Mouse (Mus musculus): ENCODE measurements at regions not wholly inside any gene's neighbourhood (a gene's known extent, or its start where the extent isn't known, plus 50 kb on each side); places are given as distances from the start of the nearest gene placed in this dataset.

GRCm38 (mm10) chr15:36427334-36427733, 580.2 kb downstream of the Zfp706 start:
- no peak overlapping the region for H3K4me3 ChIP-seq

GRCm38 (mm10) chr15:36425902-36426301, 581.7 kb downstream of the Zfp706 start:
- no peaks in the 10 kb centered on the region for H3K27me3 ChIP-seq (replicated peaks; ENCODE audit: low read depth, poor library complexity, severe bottlenecking)
- no peak overlapping the region for H3K27ac ChIP-seq (replicated peaks)
- no peak overlapping the region for H3K4me3 ChIP-seq
- DNase-seq (ENCODE audit: low spot score): no peak
- H3K36me3 ChIP-seq (replicated peaks): no peaks in the 10 kb centered on the region
- H3K4me1 ChIP-seq: peaks cover 24% of the 10 kb centered on the region
- WGBS: 83% methylated on average over 8 of the region's 8 CpGs
- no peaks in the 10 kb centered on the region for H3K9me3 ChIP-seq

More at GRCm38 (mm10) chr15:36427334-36427733, 580.2 kb downstream of the Zfp706 start:
- H3K9me3 ChIP-seq: no peaks in the 10 kb centered on the region
- WGBS: 63% methylated on average over 4 of the region's 4 CpGs
- no peaks in the 10 kb centered on the region for H3K27me3 ChIP-seq (replicated peaks; ENCODE audit: low read depth, poor library complexity, severe bottlenecking)
- no peaks in the 10 kb centered on the region for H3K36me3 ChIP-seq (replicated peaks)
- H3K27ac ChIP-seq (replicated peaks): 0 out of 2 replicates have a peak overlapping the region, but pooled peaks have one; percentile 30
- no peak for DNase-seq (ENCODE audit: low spot score)
- H3K4me1 ChIP-seq: peaks cover 24% of the 10 kb centered on the region

GRCm38 (mm10) chr15:36424047-36424446, 583.5 kb downstream of the Zfp706 start:
- Histone ChIP-seq H3K4me3 (no peak overlapping the region), H3K4me1 (peaks cover 24% of the 10 kb centered on the region), H3K27me3 (replicated peaks; ENCODE audit: low read depth, poor library complexity, severe bottlenecking) (no peaks in the 10 kb centered on the region), H3K9me3 (no peaks in the 10 kb centered on the region), H3K27ac (replicated peaks) (no peak overlapping the region), H3K36me3 (replicated peaks) (no peaks in the 10 kb centered on the region)
- DNase-seq (ENCODE audit: low spot score): no peak
- WGBS: 85% methylated on average over 8 of the region's 8 CpGs

GRCm38 (mm10) chr15:36422781-36423180, 584.8 kb downstream of the Zfp706 start:
- 61% methylated on average over 3 of the region's 3 CpGs for WGBS
- no peak for DNase-seq (ENCODE audit: low spot score)
- no peaks in the 10 kb centered on the region for H3K27me3 ChIP-seq (replicated peaks; ENCODE audit: low read depth, poor library complexity, severe bottlenecking)
- H3K9me3 ChIP-seq: no peaks in the 10 kb centered on the region
- no peak overlapping the region for H3K27ac ChIP-seq (replicated peaks)
- peaks cover 24% of the 10 kb centered on the region for H3K4me1 ChIP-seq
- H3K36me3 ChIP-seq (replicated peaks): no peaks in the 10 kb centered on the region
- no peak overlapping the region for H3K4me3 ChIP-seq

GRCm38 (mm10) chr15:36419943-36420480, 587.6 kb downstream of the Zfp706 start:
- H3K36me3 ChIP-seq (replicated peaks): no peaks in the 10 kb centered on the region
- 86% methylated on average over 7 of the region's 7 CpGs for WGBS
- no peaks in the 10 kb centered on the region for H3K27me3 ChIP-seq (replicated peaks; ENCODE audit: low read depth, poor library complexity, severe bottlenecking)
- H3K4me3 ChIP-seq: no peak overlapping the region
- peaks cover 12% of the 10 kb centered on the region; the same call in 1 of the 2 replicates for H3K4me1 ChIP-seq
- H3K27ac ChIP-seq (replicated peaks): no peak overlapping the region
- DNase-seq (ENCODE audit: low spot score): no peak
- no peaks in the 10 kb centered on the region for H3K9me3 ChIP-seq

GRCm38 (mm10) chr15:36417426-36417825, 590.1 kb downstream of the Zfp706 start:
- H3K27me3 ChIP-seq (replicated peaks; ENCODE audit: low read depth, poor library complexity, severe bottlenecking): no peaks in the 10 kb centered on the region
- no peak overlapping the region for H3K27ac ChIP-seq (replicated peaks)
- WGBS: 68% methylated on average over 3 of the region's 3 CpGs
- no peaks in the 10 kb centered on the region for H3K9me3 ChIP-seq
- no peak for DNase-seq (ENCODE audit: low spot score)
- H3K4me3 ChIP-seq: no peak overlapping the region
- peaks cover 5% of the 10 kb centered on the region; the same call in 1 of the 2 replicates for H3K4me1 ChIP-seq
- H3K36me3 ChIP-seq (replicated peaks): no peaks in the 10 kb centered on the region

GRCm38 (mm10) chr15:36415552-36416249, 591.9 kb downstream of the Zfp706 start:
- Histone ChIP-seq H3K4me1 (peaks cover 3% of the 10 kb centered on the region; the same call in 1 of the 2 replicates), H3K27ac (replicated peaks) (no peak overlapping the region), H3K27me3 (replicated peaks; ENCODE audit: low read depth, poor library complexity, severe bottlenecking) (no peaks in the 10 kb centered on the region), H3K9me3 (no peaks in the 10 kb centered on the region), H3K36me3 (replicated peaks) (no peaks in the 10 kb centered on the region), H3K4me3 (no peak overlapping the region)
- whole genome bisulfite sequencing: 81% methylated on average over 5 of the region's 5 CpGs
- DNase-seq (ENCODE audit: low spot score): no peak

- H3K4me3 ChIP-seq: no peak overlapping the region
- H3K4me1 ChIP-seq: no peaks in the 10 kb centered on the region
- no peaks in the 10 kb centered on the region for H3K9me3 ChIP-seq
- WGBS: 95% methylated on average over 3 of the region's 3 CpGs
- no peaks in the 10 kb centered on the region for H3K36me3 ChIP-seq (replicated peaks)
- DNase-seq (ENCODE audit: low spot score): no peak
- no peak overlapping the region for H3K27ac ChIP-seq (replicated peaks)
- no peaks in the 10 kb centered on the region for H3K27me3 ChIP-seq (replicated peaks; ENCODE audit: low read depth, poor library complexity, severe bottlenecking)
Observed at GRCm38 (mm10) chr15:36412016-36412415, 595.6 kb downstream of the Zfp706 start.

- no peaks in the 10 kb centered on the region for H3K9me3 ChIP-seq
- H3K27ac ChIP-seq (replicated peaks): no peak overlapping the region
- H3K4me1 ChIP-seq: no peaks in the 10 kb centered on the region
- no peaks in the 10 kb centered on the region for H3K36me3 ChIP-seq (replicated peaks)
- no peak overlapping the region for H3K4me3 ChIP-seq
- WGBS: 69% methylated on average over 3 of the region's 3 CpGs
- no peak for DNase-seq (ENCODE audit: low spot score)
- H3K27me3 ChIP-seq (replicated peaks; ENCODE audit: low read depth, poor library complexity, severe bottlenecking): no peaks in the 10 kb centered on the region
Observed at GRCm38 (mm10) chr15:36405446-36405845, 602.1 kb downstream of the Zfp706 start.

- H3K4me3 ChIP-seq: no peak overlapping the region
- H3K36me3 ChIP-seq (replicated peaks): no peaks in the 10 kb centered on the region
- 88% methylated on average over 6 of the region's 6 CpGs for WGBS
- no peak for DNase-seq (ENCODE audit: low spot score)
- H3K27me3 ChIP-seq (replicated peaks; ENCODE audit: low read depth, poor library complexity, severe bottlenecking): no peaks in the 10 kb centered on the region
- no peaks in the 10 kb centered on the region for H3K9me3 ChIP-seq
- H3K27ac ChIP-seq (replicated peaks): no peak overlapping the region
- peaks cover 9% of the 10 kb centered on the region for H3K4me1 ChIP-seq
Observed at GRCm38 (mm10) chr15:36403336-36404119, 604.0 kb downstream of the Zfp706 start.

GRCm38 (mm10) chr15:36402051-36402450, 605.5 kb downstream of the Zfp706 start:
- no peaks in the 10 kb centered on the region for H3K36me3 ChIP-seq (replicated peaks)
- no peaks in the 10 kb centered on the region for H3K27me3 ChIP-seq (replicated peaks; ENCODE audit: low read depth, poor library complexity, severe bottlenecking)
- no peak overlapping the region for H3K4me3 ChIP-seq
- no peak for DNase-seq (ENCODE audit: low spot score)
- WGBS: 88% methylated on average over 1 of the region's 1 CpGs
- H3K27ac ChIP-seq (replicated peaks): no peak overlapping the region
- no peaks in the 10 kb centered on the region for H3K9me3 ChIP-seq
- H3K4me1 ChIP-seq: peaks cover 13% of the 10 kb centered on the region

GRCm38 (mm10) chr15:36400311-36400840, 607.2 kb downstream of the Zfp706 start:
- Histone ChIP-seq H3K4me1 (peaks cover 13% of the 10 kb centered on the region), H3K9me3 (no peaks in the 10 kb centered on the region), H3K27ac (replicated peaks) (no peak overlapping the region), H3K36me3 (replicated peaks) (no peaks in the 10 kb centered on the region), H3K4me3 (no peak overlapping the region), H3K27me3 (replicated peaks; ENCODE audit: low read depth, poor library complexity, severe bottlenecking) (no peaks in the 10 kb centered on the region)
- 68% methylated on average over 9 of the region's 9 CpGs for WGBS
- no peak for DNase-seq (ENCODE audit: low spot score)

Measured in embryonic facial prominence, embryonic 10.5 days (tissue).